In the genomic region with DNA sequence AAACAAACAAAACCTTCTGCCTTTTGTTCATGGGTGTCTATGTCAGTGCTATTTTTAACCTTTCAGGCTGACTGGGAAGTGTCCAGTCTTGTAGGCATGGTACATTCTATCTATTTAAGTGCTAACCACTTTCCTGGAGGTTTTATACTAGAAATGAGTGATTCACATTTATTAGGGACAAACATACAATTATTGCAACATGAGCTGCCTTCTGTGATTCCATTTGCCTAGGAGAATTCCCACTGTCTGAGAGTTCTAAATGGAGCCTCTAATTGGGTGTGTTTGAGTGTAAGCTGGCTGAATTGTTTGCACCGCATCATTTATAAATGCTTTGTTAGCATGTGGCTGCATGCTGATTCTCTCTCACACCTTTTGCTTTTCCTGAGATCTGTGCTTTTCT, we compare ENCODE assay signal across 26 mouse cellular contexts. TPM values are rescaled to one million over a fixed set of nuclear protein-coding genes. Genes with fewer than 3 reads are reported as not detected.
"Had no signal": no experiment of that assay in that cellular context is flagged by ENCODE, and none has a peak within 500 bp of the region (broad histone marks: within the 10 kb centered on the region; RNA-seq: fewer than 3 reads in every experiment).

No protein-coding gene starts in this region.

- H3K4me3 ChIP-seq: limb, embryonic 10.5 days; limb, embryonic 13.5 days; liver, embryonic 13.5 days; neural tube, embryonic 12.5 days; neural tube, embryonic 15.5 days; stomach, embryonic 15.5 days had no signal

- H3K4me2 ChIP-seq: limb, embryonic 13.5 days; liver, embryonic 13.5 days; lung, embryonic 14.5 days; midbrain, embryonic 11.5 days; neural tube, embryonic 12.5 days; neural tube, embryonic 15.5 days; stomach, embryonic 15.5 days had no signal

- H3K9ac ChIP-seq: limb, embryonic 13.5 days; liver, embryonic 13.5 days; lung, embryonic 14.5 days; neural tube, embryonic 12.5 days; neural tube, embryonic 15.5 days; stomach, embryonic 15.5 days had no signal

- H3K27ac ChIP-seq: kidney, postnatal 0 days; limb, embryonic 10.5 days; limb, embryonic 13.5 days; liver, embryonic 13.5 days; neural tube, embryonic 12.5 days; neural tube, embryonic 15.5 days; stomach, embryonic 15.5 days had no signal

- DNase-seq: kidney, adult 2 months; kidney, postnatal 36 days; liver; liver, embryonic 13.5 days; lung, embryonic 14.5 days; lung, postnatal 14 days; lung, postnatal 4 days; midbrain, embryonic 14.5 days; retina, postnatal 1 day; right cerebral cortex, postnatal 25 days; spleen, adult 18-20 months; thymus, postnatal 36 days had no signal

- H3K27me3 ChIP-seq: limb, embryonic 13.5 days; liver, embryonic 13.5 days; neural tube, embryonic 12.5 days; neural tube, embryonic 15.5 days; stomach, embryonic 15.5 days had no signal

- H3K4me1 ChIP-seq: neural tube, embryonic 15.5 days had no signal

- H3K9me3 ChIP-seq: limb, embryonic 10.5 days; limb, embryonic 13.5 days; liver, embryonic 13.5 days; neural tube, embryonic 12.5 days; neural tube, embryonic 15.5 days; stomach, embryonic 15.5 days had no signal

- H3K36me3 ChIP-seq: limb, embryonic 13.5 days; liver, embryonic 13.5 days; neural tube, embryonic 12.5 days; neural tube, embryonic 15.5 days had no signal

RNA-seq across cellular contexts. Expression of a gene that starts 38.4 kb away (rescaled TPM):
- total RNA-seq: layer of hippocampus, postnatal 14 days; left cerebral cortex, adult 18-20 months; left cerebral cortex, postnatal 25 days; megakaryocyte progenitor cell, adult 5-6 weeks; megakaryocyte-erythroid progenitor cell, adult 5-6 weeks; midbrain, postnatal 0 days had no signal
- polyA plus RNA-seq: kidney, adult 2 months; liver, embryonic 13.5 days; midbrain, embryonic 14.5 days; midbrain, postnatal 0 days; neural tube, embryonic 15.5 days; urinary bladder, adult 2 months had no signal
